Mouse (Mus musculus) ES-Bruce4 (cell line): Measurements from ENCODE around the gene Sorbs2.

Source experiments
- CTCF ChIP-seq: IDR thresholded peaks from one replicate; pipeline ENCODE4 v1.8.1; 2011; ENCODE audit warnings: low read depth, low read length
- EP300 ChIP-seq: IDR thresholded peaks from 2 replicates; pipeline ENCODE4 v1.6.1; 2011; ENCODE audit warnings: low read depth, low read length; ENCODE audit not compliant: insufficient read depth
- POLR2A ChIP-seq: IDR thresholded peaks from one replicate; pipeline ENCODE4 v1.8.1; 2011; ENCODE audit warnings: low read length; ENCODE audit not compliant: insufficient read depth

DNA sequence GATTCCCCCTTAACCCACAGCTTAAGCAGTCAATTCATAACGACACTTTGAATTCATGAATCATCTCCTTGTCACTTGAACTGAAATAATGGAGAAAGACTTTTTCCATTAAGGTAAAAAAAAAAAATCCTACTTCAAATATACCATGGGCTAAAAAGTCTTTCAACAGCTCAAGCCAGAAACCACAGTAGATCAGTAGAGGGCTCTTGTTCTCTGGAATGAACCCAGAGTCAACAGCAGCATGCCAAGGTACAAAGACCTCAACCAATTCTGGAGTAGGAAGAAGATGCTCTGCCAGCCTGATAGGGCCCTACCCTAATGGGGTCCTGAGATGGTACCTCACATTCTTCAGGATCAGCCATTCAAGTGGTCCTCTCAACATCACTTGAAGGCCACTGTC, 88.4 kb downstream of the Sorbs2 start:
- TF ChIP-seq EP300 (no peak), CTCF (no peak), POLR2A (no peak)
